Mouse (Mus musculus): ENCODE measurements around the gene Raver2. TPM values are rescaled to one million over a fixed set of nuclear protein-coding genes. Genes with fewer than 3 reads are reported as not detected.

The Raver2 gene
- polyA plus RNA-seq, 1 experiment from 2014 or later: 0.40 TPM

GRCm38 (mm10) chr4:101159191-101159764, 90.5 kb downstream of the Raver2 start:
- H3K27ac ChIP-seq (ENCODE audit: low read length): no peak overlapping the region
- no peak overlapping the region for H3K4me2 ChIP-seq (ENCODE audit: low read depth, low read length)
- 59% methylated on average over 12 of the region's 12 CpGs for WGBS (ENCODE audit: insufficient replicate concordance)
- H3K4me1 ChIP-seq (ENCODE audit: control insufficient read depth, low read depth, low read length): peaks cover 13% of the 10 kb centered on the region
- H3K9ac ChIP-seq (ENCODE audit: low read depth, low read length): no peak overlapping the region
- no peak overlapping the region for H3K4me3 ChIP-seq (ENCODE audit: low read depth, low read length)
- H3K36me3 ChIP-seq (ENCODE audit: control insufficient read depth, insufficient read depth): peaks cover 41% of the 10 kb centered on the region
- no peaks in the 10 kb centered on the region for H3K9me3 ChIP-seq (replicated peaks; ENCODE audit: control insufficient read depth, low read length)
- ATAC-seq (ENCODE audit: low read depth): no peak
- no peaks in the 10 kb centered on the region for H3K27me3 ChIP-seq (ENCODE audit: control insufficient read depth, insufficient read depth, low read depth, low read length)

- H3K36me3 ChIP-seq (ENCODE audit: control insufficient read depth, insufficient read depth): peaks cover 40% of the 10 kb centered on the region
- H3K27ac ChIP-seq (ENCODE audit: low read length): no peak overlapping the region
- H3K4me2 ChIP-seq (ENCODE audit: low read depth, low read length): no peak overlapping the region
- no peaks in the 10 kb centered on the region for H3K9me3 ChIP-seq (replicated peaks; ENCODE audit: control insufficient read depth, low read length)
- H3K27me3 ChIP-seq (ENCODE audit: control insufficient read depth, insufficient read depth, low read depth, low read length): no peaks in the 10 kb centered on the region
- no peak overlapping the region for H3K4me3 ChIP-seq (ENCODE audit: low read depth, low read length)
- no peak overlapping the region for H3K9ac ChIP-seq (ENCODE audit: low read depth, low read length)
- peaks cover 6% of the 10 kb centered on the region for H3K4me1 ChIP-seq (ENCODE audit: control insufficient read depth, low read depth, low read length)
- ATAC-seq (ENCODE audit: low read depth): no peak
- WGBS (ENCODE audit: insufficient replicate concordance): 57% methylated on average over 1 of the region's 1 CpGs
Measured at GRCm38 (mm10) chr4:101160821-101161220, 92.0 kb downstream of the Raver2 start.

- Histone ChIP-seq H3K9me3 (replicated peaks; ENCODE audit: control insufficient read depth, low read length) (no peaks in the 10 kb centered on the region), H3K27ac (ENCODE audit: low read length) (no peak overlapping the region), H3K4me2 (ENCODE audit: low read depth, low read length) (no peak overlapping the region), H3K4me3 (ENCODE audit: low read depth, low read length) (no peak overlapping the region), H3K36me3 (ENCODE audit: control insufficient read depth, insufficient read depth) (peaks cover 17% of the 10 kb centered on the region), H3K4me1 (ENCODE audit: control insufficient read depth, low read depth, low read length) (no peaks in the 10 kb centered on the region), H3K9ac (ENCODE audit: low read depth, low read length) (no peak overlapping the region), H3K27me3 (ENCODE audit: control insufficient read depth, insufficient read depth, low read depth, low read length) (no peaks in the 10 kb centered on the region)
- WGBS (ENCODE audit: insufficient replicate concordance): 77% methylated on average over 2 of the region's 2 CpGs
- ATAC-seq (ENCODE audit: low read depth): no peak
Measured at GRCm38 (mm10) chr4:101164189-101164588, 95.4 kb downstream of the Raver2 start.

GRCm38 (mm10) chr4:101164673-101165072, 95.9 kb downstream of the Raver2 start:
- ATAC-seq (ENCODE audit: low read depth): no peak
- Histone ChIP-seq H3K27me3 (ENCODE audit: control insufficient read depth, insufficient read depth, low read depth, low read length) (no peaks in the 10 kb centered on the region), H3K36me3 (ENCODE audit: control insufficient read depth, insufficient read depth) (peaks cover 18% of the 10 kb centered on the region), H3K4me1 (ENCODE audit: control insufficient read depth, low read depth, low read length) (no peaks in the 10 kb centered on the region), H3K27ac (ENCODE audit: low read length) (no peak overlapping the region), H3K9me3 (replicated peaks; ENCODE audit: control insufficient read depth, low read length) (no peaks in the 10 kb centered on the region), H3K9ac (ENCODE audit: low read depth, low read length) (no peak overlapping the region), H3K4me2 (ENCODE audit: low read depth, low read length) (no peak overlapping the region), H3K4me3 (ENCODE audit: low read depth, low read length) (no peak overlapping the region)
- WGBS (ENCODE audit: insufficient replicate concordance): 81% methylated on average over 2 of the region's 2 CpGs

GRCm38 (mm10) chr4:101165776-101166175, 97.0 kb downstream of the Raver2 start:
- Histone ChIP-seq H3K9ac (ENCODE audit: low read depth, low read length) (no peak overlapping the region), H3K27me3 (ENCODE audit: control insufficient read depth, insufficient read depth, low read depth, low read length) (no peaks in the 10 kb centered on the region), H3K27ac (ENCODE audit: low read length) (no peak overlapping the region), H3K36me3 (ENCODE audit: control insufficient read depth, insufficient read depth) (peaks cover 27% of the 10 kb centered on the region), H3K4me2 (ENCODE audit: low read depth, low read length) (no peak overlapping the region), H3K4me1 (ENCODE audit: control insufficient read depth, low read depth, low read length) (no peaks in the 10 kb centered on the region), H3K9me3 (replicated peaks; ENCODE audit: control insufficient read depth, low read length) (no peaks in the 10 kb centered on the region), H3K4me3 (ENCODE audit: low read depth, low read length) (no peak overlapping the region)
- WGBS (ENCODE audit: insufficient replicate concordance): 76% methylated on average over 4 of the region's 4 CpGs
- ATAC-seq (ENCODE audit: low read depth): no peak

GRCm38 (mm10) chr4:101167777-101168176, 99.0 kb downstream of the Raver2 start:
- H3K36me3 ChIP-seq (ENCODE audit: control insufficient read depth, insufficient read depth): peaks cover 24% of the 10 kb centered on the region
- WGBS (ENCODE audit: insufficient replicate concordance): 69% methylated on average over 1 of the region's 1 CpGs
- H3K4me3 ChIP-seq (ENCODE audit: low read depth, low read length): no peak overlapping the region
- no peaks in the 10 kb centered on the region for H3K4me1 ChIP-seq (ENCODE audit: control insufficient read depth, low read depth, low read length)
- no peaks in the 10 kb centered on the region for H3K27me3 ChIP-seq (ENCODE audit: control insufficient read depth, insufficient read depth, low read depth, low read length)
- no peak overlapping the region for H3K4me2 ChIP-seq (ENCODE audit: low read depth, low read length)
- ATAC-seq (ENCODE audit: low read depth): no peak
- H3K27ac ChIP-seq (ENCODE audit: low read length): no peak overlapping the region
- H3K9ac ChIP-seq (ENCODE audit: low read depth, low read length): no peak overlapping the region
- no peaks in the 10 kb centered on the region for H3K9me3 ChIP-seq (replicated peaks; ENCODE audit: control insufficient read depth, low read length)

GRCm38 (mm10) chr4:101168189-101168778, 99.5 kb downstream of the Raver2 start:
- Histone ChIP-seq H3K4me3 (ENCODE audit: low read depth, low read length) (no peak overlapping the region), H3K27ac (ENCODE audit: low read length) (no peak overlapping the region), H3K27me3 (ENCODE audit: control insufficient read depth, insufficient read depth, low read depth, low read length) (no peaks in the 10 kb centered on the region), H3K4me2 (ENCODE audit: low read depth, low read length) (no peak overlapping the region), H3K9me3 (replicated peaks; ENCODE audit: control insufficient read depth, low read length) (no peaks in the 10 kb centered on the region), H3K36me3 (ENCODE audit: control insufficient read depth, insufficient read depth) (peaks cover 24% of the 10 kb centered on the region), H3K9ac (ENCODE audit: low read depth, low read length) (no peak overlapping the region), H3K4me1 (ENCODE audit: control insufficient read depth, low read depth, low read length) (no peaks in the 10 kb centered on the region)
- 43% methylated on average over 6 of the region's 6 CpGs for WGBS (ENCODE audit: insufficient replicate concordance)
- peak; percentile 56; the same call in 1 of the 2 replicates for ATAC-seq (ENCODE audit: low read depth)

- Histone ChIP-seq H3K36me3 (ENCODE audit: control insufficient read depth, insufficient read depth) (peaks cover 25% of the 10 kb centered on the region), H3K9me3 (replicated peaks; ENCODE audit: control insufficient read depth, low read length) (no peaks in the 10 kb centered on the region), H3K9ac (ENCODE audit: low read depth, low read length) (no peak overlapping the region), H3K4me2 (ENCODE audit: low read depth, low read length) (no peak overlapping the region), H3K27me3 (ENCODE audit: control insufficient read depth, insufficient read depth, low read depth, low read length) (no peaks in the 10 kb centered on the region), H3K4me1 (ENCODE audit: control insufficient read depth, low read depth, low read length) (peaks cover 11% of the 10 kb centered on the region), H3K4me3 (ENCODE audit: low read depth, low read length) (no peak overlapping the region), H3K27ac (ENCODE audit: low read length) (no peak overlapping the region; the same call in 1 of the 2 replicates)
- ATAC-seq (ENCODE audit: low read depth): peak; percentile 9; the same call in 1 of the 2 replicates
- WGBS (ENCODE audit: insufficient replicate concordance): 46% methylated on average over 2 of the region's 2 CpGs
Measured at GRCm38 (mm10) chr4:101172738-101173137, 104.0 kb downstream of the Raver2 start.

GRCm38 (mm10) chr4:101174916-101175625, 106.3 kb downstream of the Raver2 start:
- H3K27ac ChIP-seq (ENCODE audit: low read length): no peak overlapping the region

More at GRCm38 (mm10) chr4:101174916-101175625, 106.3 kb downstream of the Raver2 start:
- H3K9ac ChIP-seq (ENCODE audit: low read depth, low read length): no peak overlapping the region
- no peak for ATAC-seq (ENCODE audit: low read depth)
- no peak overlapping the region for H3K4me2 ChIP-seq (ENCODE audit: low read depth, low read length)
- H3K36me3 ChIP-seq (ENCODE audit: control insufficient read depth, insufficient read depth): peaks cover 30% of the 10 kb centered on the region
- peaks cover 13% of the 10 kb centered on the region for H3K4me1 ChIP-seq (ENCODE audit: control insufficient read depth, low read depth, low read length)
- WGBS (ENCODE audit: insufficient replicate concordance): 77% methylated on average over 10 of the region's 10 CpGs
- H3K9me3 ChIP-seq (replicated peaks; ENCODE audit: control insufficient read depth, low read length): no peaks in the 10 kb centered on the region
- H3K27me3 ChIP-seq (ENCODE audit: control insufficient read depth, insufficient read depth, low read depth, low read length): no peaks in the 10 kb centered on the region
- no peak overlapping the region for H3K4me3 ChIP-seq (ENCODE audit: low read depth, low read length)
